Mouse (Mus musculus): ENCODE measurements around the gene Phyhd1. TPM values are rescaled to one million over a fixed set of nuclear protein-coding genes. Genes with fewer than 3 reads are reported as not detected.

Phyhd1 gene
- polyA plus RNA-seq, 1 experiment: 25.7 TPM

- WGBS: 68% methylated on average over 6 of the region's 6 CpGs
- Histone ChIP-seq H3K27ac (ENCODE audit: insufficient read depth, low read length) (peak overlapping the region; percentile 48), H3K4me1 (ENCODE audit: control insufficient read depth, insufficient read depth, low read length) (peaks cover 54% of the 10 kb centered on the region), H3K4me3 (replicated peaks; ENCODE audit: insufficient read depth, low read depth, low read length) (no peak overlapping the region), H3K27me3 (ENCODE audit: control insufficient read depth, insufficient read depth, low read length) (no peaks in the 10 kb centered on the region)
- DNase-seq: no peak
- TF ChIP-seq POLR2A (IDR thresholded peaks at IDR 0.05; ENCODE audit: borderline replicate concordance, insufficient read depth, low read length) (no peak), CTCF (IDR thresholded peaks at IDR 0.05; ENCODE audit: borderline replicate concordance, insufficient read depth, low read depth, low read length) (no peak)
Measured at GRCm38 (mm10) chr2:30263811-30264210, 2.2 kb upstream of the Phyhd1 start.

DNA sequence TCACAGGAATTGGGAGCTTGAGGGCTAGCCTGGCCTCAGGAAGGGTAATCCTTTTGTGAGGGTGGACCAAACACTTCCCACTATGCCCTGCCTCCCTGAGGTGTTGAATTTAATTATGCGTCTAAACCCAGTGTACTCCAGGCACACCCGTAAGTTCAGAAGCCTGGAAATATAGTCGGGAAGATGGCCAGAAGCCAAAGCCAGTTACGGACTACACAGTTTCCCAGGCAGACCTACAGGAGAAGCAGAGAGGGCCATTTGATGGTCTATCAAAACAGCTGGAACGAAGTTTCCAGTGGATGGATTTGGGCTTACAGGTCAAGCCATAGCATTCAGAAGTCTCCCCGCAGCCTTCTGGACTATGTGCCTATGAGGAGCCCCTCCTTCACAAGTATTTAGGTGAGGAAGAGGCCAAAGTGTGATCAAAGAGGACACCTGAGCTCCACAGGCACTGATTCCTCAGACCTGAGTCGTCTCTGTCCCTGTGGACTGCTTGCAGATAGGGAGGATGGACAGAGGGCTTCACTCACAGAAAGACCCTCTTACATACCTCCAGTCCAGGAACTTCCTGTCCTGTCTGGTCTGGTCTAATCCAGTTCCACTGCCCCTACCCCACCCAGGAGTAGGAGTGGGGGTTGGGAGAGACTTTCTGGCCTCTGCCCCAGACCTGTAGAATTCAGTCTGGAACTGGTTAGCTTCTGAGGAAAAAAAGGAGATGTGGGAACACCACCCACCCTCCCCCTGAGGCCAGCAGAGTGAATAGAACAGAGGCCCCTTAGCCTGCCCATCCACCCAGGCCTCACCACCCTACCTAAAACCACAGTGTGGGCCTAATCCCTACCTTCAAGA lies 1.1 kb upstream of the Phyhd1 start:
- Histone ChIP-seq H3K27ac (ENCODE audit: insufficient read depth, low read length) (peak overlapping the region; percentile 85), H3K4me1 (ENCODE audit: control insufficient read depth, insufficient read depth, low read length) (peaks cover 52% of the 10 kb centered on the region), H3K27me3 (ENCODE audit: control insufficient read depth, insufficient read depth, low read length) (no peaks in the 10 kb centered on the region), H3K4me3 (replicated peaks; ENCODE audit: insufficient read depth, low read depth, low read length) (no peak overlapping the region)
- WGBS: 44% methylated on average over 7 of the region's 7 CpGs
- DNase-seq: no peak
- TF ChIP-seq POLR2A (IDR thresholded peaks at IDR 0.05; ENCODE audit: borderline replicate concordance, insufficient read depth, low read length): no peak
- TF ChIP-seq CTCF (IDR thresholded peaks at IDR 0.05; ENCODE audit: borderline replicate concordance, insufficient read depth, low read depth, low read length): no peak

DNA sequence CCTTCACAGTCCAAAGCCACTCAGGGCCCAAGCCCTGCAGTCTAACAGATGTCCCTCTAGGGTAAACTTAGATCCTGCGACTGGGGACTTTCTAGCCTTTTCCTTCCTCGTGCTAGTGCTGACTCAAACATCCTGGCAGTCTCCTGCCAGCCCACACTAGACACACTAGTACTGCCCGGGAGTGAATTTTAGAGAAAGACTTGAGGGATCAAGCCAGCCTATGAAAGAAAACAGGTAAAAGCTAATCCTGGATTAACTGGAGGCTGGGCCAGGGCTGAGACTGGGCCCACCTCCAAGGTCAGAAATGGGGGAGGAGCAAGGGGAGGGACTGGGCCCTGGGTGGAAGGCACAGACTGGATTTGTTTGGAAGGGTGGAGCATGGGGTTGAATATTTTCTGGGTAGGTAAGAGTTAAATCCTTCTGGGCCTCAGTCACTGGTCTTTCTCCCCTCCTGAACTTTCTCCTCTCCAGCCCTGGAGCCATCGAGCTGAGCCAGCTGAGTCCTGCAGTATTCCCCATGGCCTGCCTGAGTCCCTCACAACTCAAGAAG lies 464 bp downstream of the Phyhd1 start:
- Histone ChIP-seq H3K27ac (ENCODE audit: insufficient read depth, low read length) (peak overlapping the region; percentile 85), H3K4me1 (ENCODE audit: control insufficient read depth, insufficient read depth, low read length) (peaks cover 49% of the 10 kb centered on the region), H3K27me3 (ENCODE audit: control insufficient read depth, insufficient read depth, low read length) (no peaks in the 10 kb centered on the region), H3K4me3 (replicated peaks; ENCODE audit: insufficient read depth, low read depth, low read length) (no peak overlapping the region)
- DNase-seq: peak; percentile 52 to 53
- no peak for TF ChIP-seq CTCF (IDR thresholded peaks at IDR 0.05; ENCODE audit: borderline replicate concordance, insufficient read depth, low read depth, low read length)
- 17% methylated on average over 4 of the region's 4 CpGs for WGBS

- TF ChIP-seq CTCF (IDR thresholded peaks at IDR 0.05; ENCODE audit: borderline replicate concordance, insufficient read depth, low read depth, low read length): no peak
- no peak for TF ChIP-seq POLR2A (IDR thresholded peaks at IDR 0.05; ENCODE audit: borderline replicate concordance, insufficient read depth, low read length)
- Histone ChIP-seq H3K27me3 (ENCODE audit: control insufficient read depth, insufficient read depth, low read length) (no peaks in the 10 kb centered on the region), H3K4me3 (replicated peaks; ENCODE audit: insufficient read depth, low read depth, low read length) (no peak overlapping the region), H3K4me1 (ENCODE audit: control insufficient read depth, insufficient read depth, low read length) (peaks cover 39% of the 10 kb centered on the region), H3K27ac (ENCODE audit: insufficient read depth, low read length) (no peak overlapping the region)
- DNase-seq: no peak
- 95% methylated on average over 2 of the region's 2 CpGs for WGBS
Measured at GRCm38 (mm10) chr2:30267466-30267865, 1.5 kb downstream of the Phyhd1 start.

GRCm38 (mm10) chr2:30268371-30268770 lies 2.4 kb downstream of the Phyhd1 start:
- no peaks in the 10 kb centered on the region for H3K27me3 ChIP-seq (ENCODE audit: control insufficient read depth, insufficient read depth, low read length)
- TF ChIP-seq POLR2A (IDR thresholded peaks at IDR 0.05; ENCODE audit: borderline replicate concordance, insufficient read depth, low read length) (no peak), CTCF (IDR thresholded peaks at IDR 0.05; ENCODE audit: borderline replicate concordance, insufficient read depth, low read depth, low read length) (no peak)
- peaks cover 31% of the 10 kb centered on the region for H3K4me1 ChIP-seq (ENCODE audit: control insufficient read depth, insufficient read depth, low read length)
- no peak overlapping the region for H3K4me3 ChIP-seq (replicated peaks; ENCODE audit: insufficient read depth, low read depth, low read length)
- 70% methylated on average over 4 of the region's 4 CpGs for WGBS
- no peak overlapping the region for H3K27ac ChIP-seq (ENCODE audit: insufficient read depth, low read length)
- no peak for DNase-seq

GRCm38 (mm10) chr2:30269241-30269990 lies 3.4 kb downstream of the Phyhd1 start:
- no peak overlapping the region for H3K4me3 ChIP-seq (replicated peaks; ENCODE audit: insufficient read depth, low read depth, low read length)
- no peak for DNase-seq
- peak overlapping the region; percentile 48; the same call in 1 of the 2 replicates for H3K27ac ChIP-seq (ENCODE audit: insufficient read depth, low read length)
- H3K27me3 ChIP-seq (ENCODE audit: control insufficient read depth, insufficient read depth, low read length): no peaks in the 10 kb centered on the region
- peaks cover 24% of the 10 kb centered on the region for H3K4me1 ChIP-seq (ENCODE audit: control insufficient read depth, insufficient read depth, low read length)
- TF ChIP-seq POLR2A (IDR thresholded peaks at IDR 0.05; ENCODE audit: borderline replicate concordance, insufficient read depth, low read length): no peak
- WGBS: 75% methylated on average over 17 of the region's 17 CpGs

DNA sequence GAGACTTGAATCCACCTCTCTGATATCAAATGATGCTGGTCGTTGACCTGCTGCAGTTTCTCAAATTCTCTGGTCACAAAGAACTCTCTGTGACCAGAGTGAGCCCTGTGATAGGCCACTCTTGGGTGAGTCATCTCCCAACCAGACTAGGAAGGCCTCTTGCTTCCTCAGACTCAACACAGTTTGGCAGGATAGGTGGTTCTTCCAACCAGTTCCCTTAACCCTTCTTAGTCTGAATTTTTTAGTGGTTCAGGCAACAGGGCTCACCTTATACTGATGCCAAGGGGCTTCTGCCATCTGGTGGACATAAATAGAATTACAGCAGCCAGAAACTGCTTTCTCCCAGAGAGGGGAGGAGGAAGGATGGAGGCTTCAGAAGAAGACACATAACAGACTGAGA lies 4.1 kb downstream of the Phyhd1 start:
- H3K4me1 ChIP-seq (ENCODE audit: control insufficient read depth, insufficient read depth, low read length): peaks cover 20% of the 10 kb centered on the region
- H3K27me3 ChIP-seq (ENCODE audit: control insufficient read depth, insufficient read depth, low read length): no peaks in the 10 kb centered on the region
- TF ChIP-seq POLR2A (IDR thresholded peaks at IDR 0.05; ENCODE audit: borderline replicate concordance, insufficient read depth, low read length): no peak
- peak; percentile 61; the same call in 1 of the 2 replicates for TF ChIP-seq CTCF (IDR thresholded peaks at IDR 0.05; ENCODE audit: borderline replicate concordance, insufficient read depth, low read depth, low read length)
- H3K4me3 ChIP-seq (replicated peaks; ENCODE audit: insufficient read depth, low read depth, low read length): no peak overlapping the region
- WGBS: 0% methylated on average over 1 of the region's 1 CpGs
- H3K27ac ChIP-seq (ENCODE audit: insufficient read depth, low read length): peak overlapping the region; percentile 48; the same call in 1 of the 2 replicates
- DNase-seq: peak; percentile 81 to 90
